Mouse (Mus musculus) c-Kit-negative CD71-positive TER-119-positive erythroid progenitor cells, embryonic 14.5 days (primary cell): ENCODE data around the gene Phf21b.

Experiments
- DNase-seq: peaks from one replicate; pipeline ENCODE4 v3.0.0-alpha.2; 2013; ENCODE audit warnings: low read depth, low spot score

The Phf21b gene

GRCm38 (mm10) chr15:84846216-84846615 is 9.6 kb downstream of the Phf21b start:
- no peak for DNase-seq

- DNase-seq = no peak
These were observed 11.0 kb downstream of the Phf21b start for GRCm38 (mm10) chr15:84844831-84845230.

GRCm38 (mm10) chr15:84843034-84843433 is 12.8 kb downstream of the Phf21b start:
- no peak for DNase-seq

- DNase-seq = no peak
These were observed 13.7 kb downstream of the Phf21b start for GRCm38 (mm10) chr15:84841925-84842821.

GRCm38 (mm10) chr15:84840560-84840959 is 15.3 kb downstream of the Phf21b start:
- no peak for DNase-seq

- DNase-seq = no peak
These were observed 16.3 kb downstream of the Phf21b start for GRCm38 (mm10) chr15:84839521-84839920.

GRCm38 (mm10) chr15:84837896-84838295 is 18.0 kb downstream of the Phf21b start:
- no peak for DNase-seq

GRCm38 (mm10) chr15:84829416-84829815 is 26.4 kb downstream of the Phf21b start:
- no peak for DNase-seq

- DNase-seq = no peak
These were observed 27.2 kb downstream of the Phf21b start for GRCm38 (mm10) chr15:84828603-84829002.

- no peak for DNase-seq
These were observed 32.8 kb downstream of the Phf21b start for GRCm38 (mm10) chr15:84823086-84823485.

GRCm38 (mm10) chr15:84820811-84821210 is 35.0 kb downstream of the Phf21b start:
- no peak for DNase-seq

GRCm38 (mm10) chr15:84818284-84818683 is 37.6 kb downstream of the Phf21b start:
- DNase-seq = no peak

GRCm38 (mm10) chr15:84817589-84817988 is 38.3 kb downstream of the Phf21b start:
- DNase-seq = no peak

- DNase-seq = no peak
These were observed 40.7 kb downstream of the Phf21b start for GRCm38 (mm10) chr15:84815171-84815570.

GRCm38 (mm10) chr15:84812831-84813357 is 43.0 kb downstream of the Phf21b start:
- DNase-seq = no peak

- no peak for DNase-seq
These were observed 44.7 kb downstream of the Phf21b start for GRCm38 (mm10) chr15:84811126-84811525.

- no peak for DNase-seq
These were observed 46.4 kb downstream of the Phf21b start for GRCm38 (mm10) chr15:84809275-84809952.

GRCm38 (mm10) chr15:84803685-84804084 is 52.2 kb downstream of the Phf21b start:
- DNase-seq = peak; percentile 6

GRCm38 (mm10) chr15:84800132-84800531 is 55.7 kb downstream of the Phf21b start:
- no peak for DNase-seq

- DNase-seq = no peak
These were observed 62.2 kb downstream of the Phf21b start for GRCm38 (mm10) chr15:84793649-84794048.

GRCm38 (mm10) chr15:84787161-84787560 is 68.7 kb downstream of the Phf21b start:
- DNase-seq = no peak

- no peak for DNase-seq
These were observed 71.0 kb downstream of the Phf21b start for GRCm38 (mm10) chr15:84784812-84785211.

- DNase-seq = no peak
These were observed 77.3 kb downstream of the Phf21b start for GRCm38 (mm10) chr15:84778587-84778986.
